Mouse (Mus musculus) MEL (cell line): ENCODE measurements around the gene Atf3. TPM values are rescaled to one million over a fixed set of nuclear protein-coding genes. Genes with fewer than 3 reads are reported as not detected.

Experiments
- DNase-seq: peaks from one replicate; pipeline ENCODE4 v3.0.0; 2011; ENCODE audit warnings: low read depth, low spot score
- H3K27ac ChIP-seq: 2 replicates; pipeline ENCODE4 v1.5.1; 2012; ENCODE audit warnings: low read depth, mild to moderate bottlenecking, control low read depth, low read length, moderate library complexity; ENCODE audit not compliant: control insufficient read depth
- H3K27me3 ChIP-seq, 2 experiments: fragments of 150-350 bp in 1 of 2; sonication (generic) in 1 of 2; 2 replicates each; pipeline ENCODE4 v1.6.1; 2012; ENCODE audit warnings: low read length in 2 of 2, mild to moderate bottlenecking in 2 of 2, improper control_type of control experiment in 1 of 2, moderate library complexity in 1 of 2; ENCODE audit not compliant: insufficient read depth in 2 of 2, control insufficient read depth in 1 of 2
- H3K36me3 ChIP-seq, 2 experiments: 2 replicates each; pipeline ENCODE4 v1.6.1; 2012 to 2014; ENCODE audit warnings: low read length in 2 of 2, improper control_type of control experiment in 1 of 2, inconsistent platforms in 1 of 2, mild to moderate bottlenecking in 1 of 2; ENCODE audit not compliant: insufficient read depth in 2 of 2, control insufficient read depth in 1 of 2
- H3K4me1 ChIP-seq, 2 experiments: fragments of 150-350 bp in 1 of 2; sonication (generic) in 1 of 2; 2 replicates each; pipeline ENCODE4 v1.6.1; 2012; ENCODE audit warnings: low read length in 2 of 2, improper control_type of control experiment in 1 of 2, mild to moderate bottlenecking in 1 of 2; ENCODE audit not compliant: insufficient read depth in 2 of 2, control insufficient read depth in 1 of 2
- H3K4me3 ChIP-seq, 2 experiments: fragments of 150-350 bp in 1 of 2; sonication (generic) in 1 of 2; 2 replicates each; pipeline ENCODE4 v1.5.1; 2012; ENCODE audit warnings: low read depth in 2 of 2, low read length in 2 of 2, mild to moderate bottlenecking in 2 of 2, moderate library complexity in 2 of 2, control low read depth in 1 of 2, improper control_type of control experiment in 1 of 2; ENCODE audit not compliant: control insufficient read depth in 1 of 2, insufficient read depth in 1 of 2
- H3K79me2 ChIP-seq: 2 replicates; pipeline ENCODE4 v1.6.1; 2012; ENCODE audit warnings: mild to moderate bottlenecking, low read length, moderate library complexity; ENCODE audit not compliant: control insufficient read depth, poor library complexity, insufficient read depth
- H3K9ac ChIP-seq: 2 replicates; pipeline ENCODE4 v1.6.1; 2012; ENCODE audit warnings: low read depth, mild to moderate bottlenecking, control low read depth, low read length, moderate library complexity; ENCODE audit not compliant: control insufficient read depth, poor library complexity, severe bottlenecking
- H3K9me3 ChIP-seq: fragments of 150-350 bp; sonication (generic); replicated peaks from 2 replicates; pipeline ENCODE4 v1.6.1; 2012; ENCODE audit warnings: mild to moderate bottlenecking, low read length, improper control_type of control experiment, moderate library complexity; ENCODE audit not compliant: insufficient read depth
- CHD2 ChIP-seq: IDR thresholded peaks from 2 replicates; pipeline ENCODE4 v1.6.1; 2011; ENCODE audit warnings: low read length, improper control_type of control experiment
- ELF1 ChIP-seq: IDR thresholded peaks from 2 replicates; pipeline ENCODE4 v1.6.1; 2014; ENCODE audit warnings: low read depth, mild to moderate bottlenecking, inconsistent platforms, low read length, improper control_type of control experiment, moderate library complexity
- EP300 ChIP-seq, 2 experiments: IDR thresholded peaks; 2 replicates each; pipeline ENCODE4 v1.6.1; 2011; ENCODE audit warnings: improper control_type of control experiment in 2 of 2, low read length in 2 of 2, low read depth in 1 of 2, mild to moderate bottlenecking in 1 of 2
- ETS1 ChIP-seq: IDR thresholded peaks from 2 replicates; pipeline ENCODE4 v1.6.1; 2012; ENCODE audit warnings: low read depth, mild to moderate bottlenecking, inconsistent platforms, low read length, improper control_type of control experiment, moderate library complexity
- GATA1 ChIP-seq: IDR thresholded peaks from 2 replicates; pipeline ENCODE4 v1.6.1; 2011; ENCODE audit warnings: low read depth, low read length, improper control_type of control experiment
- HCFC1 ChIP-seq: IDR thresholded peaks from 2 replicates; pipeline ENCODE4 v1.6.1; 2012; ENCODE audit warnings: low read depth, mild to moderate bottlenecking, inconsistent platforms, low read length, improper control_type of control experiment, moderate library complexity
- JUND ChIP-seq: IDR thresholded peaks from 2 replicates; pipeline ENCODE4 v1.6.1; 2011; ENCODE audit warnings: low read depth, mild to moderate bottlenecking, improper control_type of control experiment, low read length
- KAT2A ChIP-seq: conservative IDR thresholded peaks from 2 replicates; pipeline ENCODE4 v1.6.1; 2012; ENCODE audit warnings: low read depth, low read length, improper control_type of control experiment, inconsistent platforms
- MAFK ChIP-seq: IDR thresholded peaks from 2 replicates; pipeline ENCODE4 v1.6.1; 2011; ENCODE audit warnings: low read depth, mild to moderate bottlenecking, low read length, improper control_type of control experiment, borderline replicate concordance
- MAX ChIP-seq: IDR thresholded peaks from 2 replicates; pipeline ENCODE4 v1.6.1; 2011; ENCODE audit warnings: low read length, improper control_type of control experiment
- MEF2A ChIP-seq: IDR thresholded peaks from 2 replicates; pipeline ENCODE4 v1.6.1; 2014; ENCODE audit warnings: low read depth, mild to moderate bottlenecking, inconsistent platforms, low read length, improper control_type of control experiment; ENCODE audit not compliant: poor library complexity, insufficient replicate concordance, severe bottlenecking; ENCODE audit errors: extremely low read depth
- MXI1 ChIP-seq: IDR thresholded peaks from 2 replicates; pipeline ENCODE4 v1.6.1; 2011; ENCODE audit warnings: mild to moderate bottlenecking, low read depth, low read length, improper control_type of control experiment
- MYC ChIP-seq: IDR thresholded peaks from 2 replicates; pipeline ENCODE4 v1.6.1; 2011; ENCODE audit warnings: low read depth, mild to moderate bottlenecking, low read length, improper control_type of control experiment, moderate library complexity
- POLR2AphosphoS2 ChIP-seq: IDR thresholded peaks from 2 replicates; pipeline ENCODE4 v1.6.1; 2011; ENCODE audit warnings: low read length, improper control_type of control experiment
- POLR2AphosphoS5 ChIP-seq: IDR thresholded peaks from 2 replicates; pipeline ENCODE4 v1.6.1; 2012; ENCODE audit warnings: low read depth, borderline replicate concordance, mild to moderate bottlenecking, inconsistent platforms, low read length, moderate library complexity, mixed read lengths
- RAD21 ChIP-seq: IDR thresholded peaks from 2 replicates; pipeline ENCODE4 v1.6.1; 2011; ENCODE audit warnings: mild to moderate bottlenecking, low read depth, low read length, improper control_type of control experiment
- RCOR1 ChIP-seq: IDR thresholded peaks from 2 replicates; pipeline ENCODE4 v1.6.1; 2012; ENCODE audit warnings: low read depth, mild to moderate bottlenecking, inconsistent platforms, low read length, improper control_type of control experiment
- SIN3A ChIP-seq: IDR thresholded peaks from 2 replicates; pipeline ENCODE4 v1.6.1; 2012; ENCODE audit warnings: low read length, improper control_type of control experiment, inconsistent platforms
- SMC3 ChIP-seq: IDR thresholded peaks from 2 replicates; pipeline ENCODE4 v1.6.1; 2011; ENCODE audit warnings: low read depth, low read length, improper control_type of control experiment
- TAL1 ChIP-seq: IDR thresholded peaks from 2 replicates; pipeline ENCODE4 v1.6.1; 2012; ENCODE audit warnings: mild to moderate bottlenecking, inconsistent platforms, low read length, moderate library complexity, mixed read lengths
- TBP ChIP-seq: IDR thresholded peaks from 2 replicates; pipeline ENCODE4 v1.8.0; 2011; ENCODE audit warnings: low read depth, low read length, improper control_type of control experiment
- TCF12 ChIP-seq: IDR thresholded peaks from 2 replicates; pipeline ENCODE4 v1.6.1; 2014; ENCODE audit warnings: low read depth, mild to moderate bottlenecking, inconsistent platforms, low read length, improper control_type of control experiment, moderate library complexity
- ZKSCAN1 ChIP-seq: IDR thresholded peaks from 2 replicates; pipeline ENCODE4 v1.6.1; 2012; ENCODE audit warnings: low read depth, mild to moderate bottlenecking, inconsistent platforms, low read length, improper control_type of control experiment, moderate library complexity
- ZNF384 ChIP-seq: IDR thresholded peaks from 2 replicates; pipeline ENCODE4 v1.6.1; 2012; ENCODE audit warnings: low read depth, mild to moderate bottlenecking, inconsistent platforms, low read length, improper control_type of control experiment
- polyA plus RNA-seq, 2 experiments: library from polyadenylated mRNA; stranded (reverse) in 1 of 2; unstranded in 1 of 2; fragments of >175 nt in 1 of 2; fragments of >200 nt in 1 of 2; gene quantifications; 2 replicates each; pipeline versions ENCODE4 v1.2.1 to v1.2.4; 2012; ENCODE audit warnings: low replicate concordance in 2 of 2, low read depth in 1 of 2; ENCODE audit not compliant: insufficient read length in 2 of 2, insufficient read depth in 1 of 2, missing spikeins in 1 of 2
- total RNA-seq: library from RNA; depleted of rRNA; stranded (reverse); fragments of 300-350 nt; gene quantifications from 2 replicates; pipeline ENCODE4 v1.2.3, GENCODE M21; 2012

The Atf3 gene
- total and polyA plus RNA-seq, 3 experiments, result 0.46 to 1.4 TPM; not detected in 1

GRCm38 (mm10) chr1:191249975-191250374 lies 32.1 kb upstream of the Atf3 start (continued):
- TF ChIP-seq SIN3A, result peak; percentile 83
- no peak for TF ChIP-seq MAFK
- TF ChIP-seq POLR2AphosphoS5, result 0 out of 2 replicates have a peak, but pooled peaks have one; percentile 80
- TF ChIP-seq ZNF384, result 0 out of 2 replicates have a peak, but pooled peaks have one; percentile 10
- TF ChIP-seq MAX, result peak; percentile 92
- TF ChIP-seq MXI1, result peak; percentile 83
- TF ChIP-seq TAL1, result peak; percentile 44; the same call in 1 of the 2 replicates
- TF ChIP-seq MEF2A, result no peak; the same call in 1 of the 2 replicates
- no peak for TF ChIP-seq CHD2

DNA sequence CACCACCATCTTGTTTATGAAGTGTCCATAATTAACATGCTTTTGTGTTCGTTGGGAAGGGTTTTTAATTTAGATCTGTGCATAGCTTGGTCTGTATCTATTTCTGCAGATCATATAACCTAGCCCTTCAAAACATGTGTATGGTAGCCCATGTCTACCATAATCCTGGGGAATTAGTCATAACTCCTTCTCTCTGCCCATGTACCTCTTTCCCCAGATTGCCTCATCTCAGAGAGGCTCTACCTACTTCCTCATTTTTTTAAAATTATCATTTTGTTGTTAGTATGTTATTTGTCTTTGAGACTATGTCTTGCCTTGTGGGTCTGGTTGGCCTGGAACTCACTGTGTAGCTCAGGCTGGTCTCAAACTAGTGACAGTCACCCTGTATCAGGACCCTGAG lies 30.6 kb upstream of the Atf3 start:
- H3K27me3 ChIP-seq, result no peaks in the 10 kb centered on the region
- TF ChIP-seq TBP (no peak), SMC3 (no peak), KAT2A (peak; percentile 52; the same call in 1 of the 2 replicates), POLR2AphosphoS2 (0 out of 2 replicates have a peak, but pooled peaks have one; percentile 42), RAD21 (no peak), MYC (peak; percentile 72), MAX (peak; percentile 51; the same call in 1 of the 2 replicates), GATA1 (peak; percentile 29; the same call in 1 of the 2 replicates), ZNF384 (peak; percentile 79), ELF1 (peak; percentile 57; the same call in 1 of the 2 replicates), JUND (peak; percentile 78), RCOR1 (peak; percentile 50; the same call in 1 of the 2 replicates), ZKSCAN1 (no peak), MEF2A (no peak), HCFC1 (0 out of 2 replicates have a peak, but pooled peaks have one; percentile 37), MXI1 (peak; percentile 41; the same call in 1 of the 2 replicates), TCF12 (peak; percentile 44; the same call in 1 of the 2 replicates), SIN3A (peak; percentile 61; the same call in 1 of the 2 replicates), ETS1 (peak; percentile 85), EP300 (IDR thresholded peaks at IDR 0.05; ENCODE audit: low read depth in 1 of 2, low read length in 2 of 2) (peak; percentile 77 to 79)
- H3K4me3 ChIP-seq, result no peak overlapping the region
- no peaks in the 10 kb centered on the region for H3K9me3 ChIP-seq
- H3K36me3 ChIP-seq, result peaks cover 0 to 28% of the 10 kb centered on the region in 2 experiments; a peak in 2 of 4 replicates
- peak; percentile 88 for DNase-seq
- H3K27ac ChIP-seq, result peak overlapping the region; percentile 93
- H3K79me2 ChIP-seq, result no peaks in the 10 kb centered on the region
- H3K9ac ChIP-seq, result peak overlapping the region; percentile 37
- peaks cover 17 to 30% of the 10 kb centered on the region in 2 experiments for H3K4me1 ChIP-seq
